Comparison of ENCODE assay signal across 15 mouse cellular contexts in genomic region chr10:80954415-80954814, GRCm38 (mm10). TPM values are rescaled to one million over a fixed set of nuclear protein-coding genes. Genes with fewer than 3 reads are reported as not detected.
DNase-seq lines count a peak whose midpoint lies in the region; ATAC-seq and TF ChIP-seq lines count a peak whose summit lies in the region.
"Had no signal": no experiment of that assay in that cellular context is flagged by ENCODE, and none has a peak within 500 bp of the region (broad histone marks: within the 10 kb centered on the region; RNA-seq: fewer than 3 reads in every experiment).

No protein-coding gene starts in this region.

- H3K4me2 ChIP-seq in hindbrain, embryonic 13.5 days, result no peak overlapping the region
- no peak overlapping the region for H3K4me2 ChIP-seq in stomach, postnatal 0 days (replicated peaks; ENCODE audit: low read depth)
- H3K4me2 ChIP-seq: forebrain, embryonic 12.5 days had no signal

- H3K4me3 ChIP-seq in gastrocnemius, adult 2 months, result no peak overlapping the region
- H3K4me3 ChIP-seq in hindbrain, embryonic 10.5 days, result no peak overlapping the region
- no peak overlapping the region for H3K4me3 ChIP-seq in hindbrain, embryonic 13.5 days
- no peak overlapping the region for H3K4me3 ChIP-seq in stomach, postnatal 0 days (ENCODE audit: low read depth, low read length)
- H3K4me3 ChIP-seq: forebrain, embryonic 12.5 days; midbrain, embryonic 10.5 days had no signal

- H3K27ac ChIP-seq in gastrocnemius, adult 2 months, result peak overlapping the region; percentile 74
- 0 out of 2 replicates have a peak overlapping the region, but pooled peaks have one; percentile 16 for H3K27ac ChIP-seq in hindbrain, embryonic 10.5 days
- H3K27ac ChIP-seq in hindbrain, embryonic 13.5 days, result no peak overlapping the region
- H3K27ac ChIP-seq in stomach, postnatal 0 days (replicated peaks), result peak overlapping the region; percentile 89
- H3K27ac ChIP-seq: forebrain, embryonic 12.5 days; midbrain, embryonic 10.5 days had no signal

- no peak for ATAC-seq in hindbrain, embryonic 13.5 days (ENCODE audit: low FRiP score)
- no peak for ATAC-seq in stomach, postnatal 0 days (ENCODE audit: low FRiP score, low TSS enrichment)
- ATAC-seq: hindbrain, embryonic 16.5 days had no signal

- no peaks in the 10 kb centered on the region for H3K36me3 ChIP-seq in hindbrain, embryonic 10.5 days
- H3K36me3 ChIP-seq in hindbrain, embryonic 13.5 days, result no peaks in the 10 kb centered on the region
- no peaks in the 10 kb centered on the region for H3K36me3 ChIP-seq in stomach, postnatal 0 days (ENCODE audit: control insufficient read depth, insufficient read depth, low read length)
- H3K36me3 ChIP-seq: forebrain, embryonic 12.5 days; midbrain, embryonic 10.5 days had no signal

- intact Hi-C loops in gastrocnemius, adult 2 months (cut with DNase I), result no loop called here

- DNase-seq in gastrocnemius, adult 2 months, result no peak
- no peak for DNase-seq in gastrocnemius, postnatal 25 days
- no peak for DNase-seq in hindbrain, embryonic 10.5 days (ENCODE audit: low spot score)
- DNase-seq in retina, postnatal 1 day, result peak; percentile 61
- DNase-seq in retina, embryonic 14.5 days (ENCODE audit: low spot score), result no peak
- peak; percentile 73 for DNase-seq in stomach, postnatal 0 days (ENCODE audit: low spot score)
- no peak for DNase-seq in right cerebral cortex, postnatal 14 days
- DNase-seq: liver; lung, adult 18-20 months; right cerebral cortex, postnatal 25 days; thymus, adult 2 months had no signal

- TF ChIP-seq CTCF in gastrocnemius, adult 2 months (IDR thresholded peaks at IDR 0.05), result no peak
- TF ChIP-seq CTCF in stomach, postnatal 0 days (IDR thresholded peaks at IDR 0.05; ENCODE audit: low read depth), result no peak

- H3K9ac ChIP-seq in hindbrain, embryonic 13.5 days, result no peak overlapping the region
- H3K9ac ChIP-seq in stomach, postnatal 0 days (ENCODE audit: low read length), result no peak overlapping the region
- H3K9ac ChIP-seq: forebrain, embryonic 12.5 days had no signal

- TF ChIP-seq EP300 in stomach, postnatal 0 days (optimal IDR thresholded peaks at IDR 0.05), result no peak

- H3K9me3 ChIP-seq in hindbrain, embryonic 10.5 days, result no peaks in the 10 kb centered on the region
- no peaks in the 10 kb centered on the region for H3K9me3 ChIP-seq in hindbrain, embryonic 13.5 days
- no peaks in the 10 kb centered on the region for H3K9me3 ChIP-seq in stomach, postnatal 0 days (ENCODE audit: control insufficient read depth, low read length)
- H3K9me3 ChIP-seq: forebrain, embryonic 12.5 days; midbrain, embryonic 10.5 days had no signal

- WGBS in hindbrain, embryonic 10.5 days, result 86% methylated on average over 13 of the region's 13 CpGs
- 82% methylated on average over 13 of the region's 13 CpGs for WGBS in hindbrain, embryonic 13.5 days
- WGBS in stomach, postnatal 0 days, result 30% methylated on average over 13 of the region's 13 CpGs

- H3K4me1 ChIP-seq in hindbrain, embryonic 10.5 days (replicated peaks), result peaks cover 31% of the 10 kb centered on the region
- H3K4me1 ChIP-seq in hindbrain, embryonic 13.5 days (replicated peaks), result peaks cover 4% of the 10 kb centered on the region
- H3K4me1 ChIP-seq in stomach, postnatal 0 days (replicated peaks; ENCODE audit: control insufficient read depth, insufficient read depth), result peaks cover 10% of the 10 kb centered on the region

- peaks cover 5% of the 10 kb centered on the region; the same call in 1 of the 2 replicates for H3K27me3 ChIP-seq in hindbrain, embryonic 10.5 days (ENCODE audit: insufficient read depth, poor library complexity, severe bottlenecking)
- H3K27me3 ChIP-seq in hindbrain, embryonic 13.5 days, result peaks cover 9% of the 10 kb centered on the region; the same call in 1 of the 2 replicates
- H3K27me3 ChIP-seq in stomach, postnatal 0 days (ENCODE audit: control insufficient read depth, insufficient read depth, low read length), result no peaks in the 10 kb centered on the region

RNA-seq across cellular contexts. Expression of gene Gadd45b, which starts 24.5 kb away (rescaled TPM):
- total RNA-seq in gastrocnemius, adult 2 months (2021), result 10 to 100 TPM; 23.6 to 28.4 TPM
- 10 to 100 TPM; 12.7 to 30.0 TPM for total RNA-seq in gastrocnemius, postnatal 25 days (2021)
- polyA plus RNA-seq in hindbrain, embryonic 10.5 days (2016; fragmentation: Nextera tagmentation; extraction: Ambion mirVana), result 9.8 and 11.8 TPM in 2 replicates
- 8.0 and 8.1 TPM in 2 replicates for polyA plus RNA-seq in hindbrain, embryonic 13.5 days (2015; fragmentation: Nextera tagmentation; extraction: Ambion mirVana)
- polyA plus RNA-seq in stomach, postnatal 0 days (2015; fragmentation: Nextera tagmentation; extraction: Ambion mirVana), result 59.5 and 62.2 TPM in 2 replicates

RNA-seq across cellular contexts. Expression of gene Lmnb2, which starts 36.4 kb away (rescaled TPM):
- total RNA-seq in gastrocnemius, adult 2 months (2021), result 1 to 10 TPM; 1.9 to 3.0 TPM
- total RNA-seq in gastrocnemius, postnatal 25 days (2021), result 1 to 10 TPM; 3.7 to 5.1 TPM
- 65.8 and 78.4 TPM in 2 replicates for polyA plus RNA-seq in hindbrain, embryonic 10.5 days (2016; fragmentation: Nextera tagmentation; extraction: Ambion mirVana)
- 41.5 and 43.9 TPM in 2 replicates for polyA plus RNA-seq in hindbrain, embryonic 13.5 days (2015; fragmentation: Nextera tagmentation; extraction: Ambion mirVana)
- 12.0 and 12.4 TPM in 2 replicates for polyA plus RNA-seq in stomach, postnatal 0 days (2015; fragmentation: Nextera tagmentation; extraction: Ambion mirVana)

RNA-seq across cellular contexts. Expression of gene Timm13, which starts 53.6 kb away (rescaled TPM):
- total RNA-seq in gastrocnemius, adult 2 months (2021), result 100 to 1,000 TPM; 110 to 139 TPM
- 100 to 1,000 TPM; 114 to 125 TPM for total RNA-seq in gastrocnemius, postnatal 25 days (2021)
- 374 and 391 TPM in 2 replicates for polyA plus RNA-seq in hindbrain, embryonic 10.5 days (2016; fragmentation: Nextera tagmentation; extraction: Ambion mirVana)
- 333 and 336 TPM in 2 replicates for polyA plus RNA-seq in hindbrain, embryonic 13.5 days (2015; fragmentation: Nextera tagmentation; extraction: Ambion mirVana)
- 292 and 304 TPM in 2 replicates for polyA plus RNA-seq in stomach, postnatal 0 days (2015; fragmentation: Nextera tagmentation; extraction: Ambion mirVana)

Comparison
In these comparisons a context has a peak if more than half of its experiments do, and no peak if none do; other contexts are left out.
1. DNase-seq: peak in retina, postnatal 1 day (single experiment) and stomach, postnatal 0 days (single experiment); none in gastrocnemius, adult 2 months (single experiment), gastrocnemius, postnatal 25 days (single experiment), hindbrain, embryonic 10.5 days (single experiment), retina, embryonic 14.5 days (single experiment) and right cerebral cortex, postnatal 14 days (single experiment).